Mouse (Mus musculus): ENCODE data around the gene Zfp950. TPM values are rescaled to one million over a fixed set of nuclear protein-coding genes. Genes with fewer than 3 reads are reported as not detected.

Gene Zfp950
- polyA plus RNA-seq, 1 experiment from 2014 or later = 28.6 TPM

- no peak for ATAC-seq (replicated peaks; ENCODE audit: insufficient number of reproducible peaks, low FRiP score, low TSS enrichment, low read depth)
- Histone ChIP-seq H3K27me3 (ENCODE audit: control insufficient read depth, insufficient read depth, low read length) (no peaks in the 10 kb centered on the region), H3K4me1 (ENCODE audit: control insufficient read depth, insufficient read depth, low read length) (no peaks in the 10 kb centered on the region), H3K9me3 (replicated peaks; ENCODE audit: control insufficient read depth, low read length) (no peaks in the 10 kb centered on the region), H3K4me3 (ENCODE audit: low read depth, low read length) (no peak overlapping the region), H3K27ac (replicated peaks; ENCODE audit: low read depth, low read length) (no peak overlapping the region), H3K4me2 (ENCODE audit: low read depth, low read length) (no peak overlapping the region), H3K9ac (replicated peaks; ENCODE audit: low read length) (no peak overlapping the region), H3K36me3 (replicated peaks; ENCODE audit: control insufficient read depth, insufficient read depth, low read depth, low read length) (no peaks in the 10 kb centered on the region)
- no peak for DNase-seq (ENCODE audit: low spot score)
- WGBS = 86% methylated on average over 10 of the region's 10 CpGs
Observed at GRCm38 (mm10) chr19:61131096-61131495, 9.5 kb downstream of the Zfp950 start.

GRCm38 (mm10) chr19:61110184-61110583, 30.5 kb downstream of the Zfp950 start:
- peak; percentile 14 for DNase-seq (ENCODE audit: low spot score)

DNA sequence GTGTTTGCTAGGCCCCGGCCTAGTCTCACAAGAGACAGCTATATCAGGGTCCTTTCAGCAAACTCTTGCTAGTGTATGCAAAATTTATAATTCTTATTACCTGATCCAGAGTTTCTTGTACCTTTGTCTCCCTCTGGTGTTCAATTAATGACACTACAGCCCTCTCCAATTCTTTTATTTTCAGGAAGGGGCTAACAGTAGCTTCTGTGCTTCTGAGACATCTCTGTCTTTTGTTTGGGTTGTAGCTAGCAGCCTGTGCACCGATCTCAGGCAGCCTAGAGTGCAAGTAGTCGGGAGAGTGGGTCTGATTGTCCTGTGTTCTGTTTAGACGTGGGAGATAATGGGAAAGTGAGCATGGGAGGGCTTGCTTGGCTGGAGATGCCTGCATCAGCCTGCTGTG, 42.9 kb downstream of the Zfp950 start:
- no peaks in the 10 kb centered on the region for H3K4me1 ChIP-seq (ENCODE audit: control insufficient read depth, insufficient read depth, low read length)
- no peak overlapping the region for H3K27ac ChIP-seq (replicated peaks; ENCODE audit: low read depth, low read length)
- H3K27me3 ChIP-seq (ENCODE audit: control insufficient read depth, insufficient read depth, low read length) = no peaks in the 10 kb centered on the region
- ATAC-seq (replicated peaks; ENCODE audit: insufficient number of reproducible peaks, low FRiP score, low TSS enrichment, low read depth) = no peak
- no peaks in the 10 kb centered on the region for H3K36me3 ChIP-seq (replicated peaks; ENCODE audit: control insufficient read depth, insufficient read depth, low read depth, low read length)
- DNase-seq (ENCODE audit: low spot score) = peak; percentile 54
- H3K9me3 ChIP-seq (replicated peaks; ENCODE audit: control insufficient read depth, low read length) = no peaks in the 10 kb centered on the region
- H3K4me3 ChIP-seq (ENCODE audit: low read depth, low read length) = no peak overlapping the region
- no peak overlapping the region for H3K4me2 ChIP-seq (ENCODE audit: low read depth, low read length)
- no peak overlapping the region for H3K9ac ChIP-seq (replicated peaks; ENCODE audit: low read length)
- WGBS = 29% methylated on average over 4 of the region's 4 CpGs

More at GRCm38 (mm10) chr19:61110184-61110583, 30.5 kb downstream of the Zfp950 start:
- no peak for ATAC-seq (replicated peaks; ENCODE audit: insufficient number of reproducible peaks, low FRiP score, low TSS enrichment, low read depth)
- H3K27ac ChIP-seq (replicated peaks; ENCODE audit: low read depth, low read length) = no peak overlapping the region
- H3K4me2 ChIP-seq (ENCODE audit: low read depth, low read length) = no peak overlapping the region
- H3K4me3 ChIP-seq (ENCODE audit: low read depth, low read length) = no peak overlapping the region
- no peaks in the 10 kb centered on the region for H3K36me3 ChIP-seq (replicated peaks; ENCODE audit: control insufficient read depth, insufficient read depth, low read depth, low read length)
- H3K27me3 ChIP-seq (ENCODE audit: control insufficient read depth, insufficient read depth, low read length) = no peaks in the 10 kb centered on the region
- no peak overlapping the region for H3K9ac ChIP-seq (replicated peaks; ENCODE audit: low read length)
- WGBS = 62% methylated on average over 2 of the region's 2 CpGs
- H3K4me1 ChIP-seq (ENCODE audit: control insufficient read depth, insufficient read depth, low read length) = no peaks in the 10 kb centered on the region
- no peaks in the 10 kb centered on the region for H3K9me3 ChIP-seq (replicated peaks; ENCODE audit: control insufficient read depth, low read length)

- Histone ChIP-seq H3K9ac (replicated peaks; ENCODE audit: low read length) (no peak overlapping the region), H3K27ac (replicated peaks; ENCODE audit: low read depth, low read length) (no peak overlapping the region), H3K36me3 (replicated peaks; ENCODE audit: control insufficient read depth, insufficient read depth, low read depth, low read length) (no peaks in the 10 kb centered on the region), H3K4me1 (ENCODE audit: control insufficient read depth, insufficient read depth, low read length) (no peaks in the 10 kb centered on the region), H3K27me3 (ENCODE audit: control insufficient read depth, insufficient read depth, low read length) (no peaks in the 10 kb centered on the region), H3K4me2 (ENCODE audit: low read depth, low read length) (no peak overlapping the region), H3K4me3 (ENCODE audit: low read depth, low read length) (no peak overlapping the region), H3K9me3 (replicated peaks; ENCODE audit: control insufficient read depth, low read length) (no peaks in the 10 kb centered on the region)
- 80% methylated on average over 2 of the region's 2 CpGs for WGBS
- DNase-seq (ENCODE audit: low spot score) = no peak
- no peak for ATAC-seq (replicated peaks; ENCODE audit: insufficient number of reproducible peaks, low FRiP score, low TSS enrichment, low read depth)
Observed at GRCm38 (mm10) chr19:61096776-61097175, 43.9 kb downstream of the Zfp950 start.

DNA sequence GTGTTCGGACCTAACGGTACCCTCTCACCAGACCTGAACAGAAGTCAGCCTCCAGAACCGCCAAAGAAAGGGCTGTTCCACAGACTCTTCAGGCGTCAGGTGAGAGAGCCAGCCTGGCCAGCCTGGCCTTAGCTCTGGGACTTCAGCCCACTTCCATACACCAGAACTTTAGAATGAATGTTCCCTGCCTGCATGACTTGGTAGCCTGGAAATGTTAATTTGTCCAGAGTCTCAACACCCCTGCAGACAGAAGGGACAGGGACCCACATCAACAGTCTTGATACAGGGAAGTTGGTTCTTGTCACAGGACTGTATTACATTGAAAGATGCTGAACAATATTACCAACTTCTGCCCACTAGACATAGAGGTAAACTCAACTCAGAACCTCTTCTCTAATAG, 50.1 kb downstream of the Zfp950 start:
- Histone ChIP-seq H3K4me2 (ENCODE audit: low read depth, low read length) (no peak overlapping the region), H3K27me3 (ENCODE audit: control insufficient read depth, insufficient read depth, low read length) (no peaks in the 10 kb centered on the region), H3K27ac (replicated peaks; ENCODE audit: low read depth, low read length) (no peak overlapping the region), H3K36me3 (replicated peaks; ENCODE audit: control insufficient read depth, insufficient read depth, low read depth, low read length) (no peaks in the 10 kb centered on the region), H3K4me1 (ENCODE audit: control insufficient read depth, insufficient read depth, low read length) (no peaks in the 10 kb centered on the region), H3K9me3 (replicated peaks; ENCODE audit: control insufficient read depth, low read length) (no peaks in the 10 kb centered on the region), H3K9ac (replicated peaks; ENCODE audit: low read length) (no peak overlapping the region), H3K4me3 (ENCODE audit: low read depth, low read length) (no peak overlapping the region)
- 95% methylated on average over 4 of the region's 4 CpGs for WGBS
- DNase-seq (ENCODE audit: low spot score) = no peak
- ATAC-seq (replicated peaks; ENCODE audit: insufficient number of reproducible peaks, low FRiP score, low TSS enrichment, low read depth) = no peak

- no peaks in the 10 kb centered on the region for H3K4me1 ChIP-seq (ENCODE audit: control insufficient read depth, insufficient read depth, low read length)
Observed at GRCm38 (mm10) chr19:61089001-61089400, 51.6 kb downstream of the Zfp950 start.

GRCm38 (mm10) chr19:61087781-61088180, 52.9 kb downstream of the Zfp950 start:
- H3K9ac ChIP-seq (replicated peaks; ENCODE audit: low read length) = no peak overlapping the region
- no peaks in the 10 kb centered on the region for H3K27me3 ChIP-seq (ENCODE audit: control insufficient read depth, insufficient read depth, low read length)
- ATAC-seq (replicated peaks; ENCODE audit: insufficient number of reproducible peaks, low FRiP score, low TSS enrichment, low read depth) (no peak), DNase-seq (ENCODE audit: low spot score) (no peak)
- H3K4me1 ChIP-seq (ENCODE audit: control insufficient read depth, insufficient read depth, low read length) = no peaks in the 10 kb centered on the region
- H3K27ac ChIP-seq (replicated peaks; ENCODE audit: low read depth, low read length) = no peak overlapping the region
- H3K4me3 ChIP-seq (ENCODE audit: low read depth, low read length) = no peak overlapping the region
- no peak overlapping the region for H3K4me2 ChIP-seq (ENCODE audit: low read depth, low read length)
- no peaks in the 10 kb centered on the region for H3K9me3 ChIP-seq (replicated peaks; ENCODE audit: control insufficient read depth, low read length)
- WGBS = 89% methylated on average over 1 of the region's 1 CpGs
- H3K36me3 ChIP-seq (replicated peaks; ENCODE audit: control insufficient read depth, insufficient read depth, low read depth, low read length) = no peaks in the 10 kb centered on the region

More at GRCm38 (mm10) chr19:61089001-61089400, 51.6 kb downstream of the Zfp950 start:
- 86% methylated on average over 3 of the region's 3 CpGs for WGBS
- no peak for DNase-seq (ENCODE audit: low spot score)
- ATAC-seq (replicated peaks; ENCODE audit: insufficient number of reproducible peaks, low FRiP score, low TSS enrichment, low read depth) = no peak
- no peak overlapping the region for H3K4me3 ChIP-seq (ENCODE audit: low read depth, low read length)
- H3K9ac ChIP-seq (replicated peaks; ENCODE audit: low read length) = no peak overlapping the region
- H3K27ac ChIP-seq (replicated peaks; ENCODE audit: low read depth, low read length) = no peak overlapping the region
- no peak overlapping the region for H3K4me2 ChIP-seq (ENCODE audit: low read depth, low read length)
- H3K36me3 ChIP-seq (replicated peaks; ENCODE audit: control insufficient read depth, insufficient read depth, low read depth, low read length) = no peaks in the 10 kb centered on the region
- no peaks in the 10 kb centered on the region for H3K9me3 ChIP-seq (replicated peaks; ENCODE audit: control insufficient read depth, low read length)
- no peaks in the 10 kb centered on the region for H3K27me3 ChIP-seq (ENCODE audit: control insufficient read depth, insufficient read depth, low read length)

- no peaks in the 10 kb centered on the region for H3K27me3 ChIP-seq (ENCODE audit: control insufficient read depth, insufficient read depth, low read length)
- H3K9me3 ChIP-seq (replicated peaks; ENCODE audit: control insufficient read depth, low read length) = no peaks in the 10 kb centered on the region
- H3K4me3 ChIP-seq (ENCODE audit: low read depth, low read length) = no peak overlapping the region
- H3K4me1 ChIP-seq (ENCODE audit: control insufficient read depth, insufficient read depth, low read length) = no peaks in the 10 kb centered on the region
- WGBS = 79% methylated on average over 2 of the region's 2 CpGs
- no peak overlapping the region for H3K4me2 ChIP-seq (ENCODE audit: low read depth, low read length)
- no peak overlapping the region for H3K27ac ChIP-seq (replicated peaks; ENCODE audit: low read depth, low read length)
- no peak for ATAC-seq (replicated peaks; ENCODE audit: insufficient number of reproducible peaks, low FRiP score, low TSS enrichment, low read depth)
- no peak for DNase-seq (ENCODE audit: low spot score)
- no peak overlapping the region for H3K9ac ChIP-seq (replicated peaks; ENCODE audit: low read length)
- no peaks in the 10 kb centered on the region for H3K36me3 ChIP-seq (replicated peaks; ENCODE audit: control insufficient read depth, insufficient read depth, low read depth, low read length)
Observed at GRCm38 (mm10) chr19:61085217-61085616, 55.4 kb downstream of the Zfp950 start.

Data from embryonic facial prominence, embryonic 11.5 days (tissue).